Mouse (Mus musculus) neural tube, embryonic 10.5 days (tissue): Measurements from ENCODE around the gene Vmn1r214.

Source experiments
- DNase-seq: peaks from one replicate; pipeline ENCODE4 v3.0.0-alpha.2; 2017; ENCODE audit warnings: low spot score; ENCODE audit errors: extremely low spot score

The Vmn1r214 gene

GRCm38 (mm10) chr13:23030118-23030517 lies at the start of gene Vmn1r214:
Vmn1r214 (plus strand) TSS chr13:23030418.
- no peak for DNase-seq

- no peak for DNase-seq
These were observed 39.9 kb upstream of the Vmn1r214 start for GRCm38 (mm10) chr13:22990214-22990891.

GRCm38 (mm10) chr13:22992178-22992700 lies 38.0 kb upstream of the Vmn1r214 start:
- DNase-seq = no peak

GRCm38 (mm10) chr13:22992721-22993120 lies 37.5 kb upstream of the Vmn1r214 start:
- no peak for DNase-seq

GRCm38 (mm10) chr13:23007356-23007755 lies 22.9 kb upstream of the Vmn1r214 start, which contains the start of gene Vmn1r213:
Vmn1r213 (plus strand) TSS chr13:23007656.
- no peak for DNase-seq

GRCm38 (mm10) chr13:23018158-23018557 lies 12.1 kb upstream of the Vmn1r214 start:
- DNase-seq = no peak

- DNase-seq = no peak
These were observed 5.4 kb upstream of the Vmn1r214 start for GRCm38 (mm10) chr13:23024812-23025211.

GRCm38 (mm10) chr13:23057778-23058177 lies 27.6 kb downstream of the Vmn1r214 start:
- DNase-seq = no peak

GRCm38 (mm10) chr13:23067725-23068124 lies 37.5 kb downstream of the Vmn1r214 start, which contains the start of gene Vmn1r215:
Vmn1r215 (plus strand) TSS chr13:23068025.
- no peak for DNase-seq

GRCm38 (mm10) chr13:23069312-23069711 lies 39.1 kb downstream of the Vmn1r214 start:
- no peak for DNase-seq
